Mouse (Mus musculus): ENCODE measurements around the gene Ptges2. TPM values are rescaled to one million over a fixed set of nuclear protein-coding genes. Genes with fewer than 3 reads are reported as not detected.

Gene Ptges2
- polyA plus RNA-seq, 1 experiment = 39.1 TPM

GRCm38 (mm10) chr2:32429215-32429891, 33.7 kb downstream of the Ptges2 start:
- TF ChIP-seq FOSL1 (IDR thresholded peaks at IDR 0.05; ENCODE audit: insufficient read depth, low read length, poor library complexity, severe bottlenecking) = no peak
- no peak for TF ChIP-seq MAX (IDR thresholded peaks at IDR 0.05)
- TF ChIP-seq MYOD1 (IDR thresholded peaks at IDR 0.05; ENCODE audit: control insufficient read depth, insufficient read length, low read depth) = no peak
- TF ChIP-seq USF1 (IDR thresholded peaks at IDR 0.05; ENCODE audit: low read depth) = no peak
- no peak for TF ChIP-seq CTCF (IDR thresholded peaks at IDR 0.05; ENCODE audit: control insufficient read depth, insufficient read depth, insufficient read length)
- no peak for TF ChIP-seq CEBPB (IDR thresholded peaks at IDR 0.05; ENCODE audit: low read depth)
- no peak for TF ChIP-seq MYOG (IDR thresholded peaks at IDR 0.05; ENCODE audit: control insufficient read depth, extremely low read depth, insufficient read length)
- Histone ChIP-seq H3K36me3 (ENCODE audit: control insufficient read depth, insufficient read depth) (no peaks in the 10 kb centered on the region), H3ac (ENCODE audit: control insufficient read depth, insufficient read length, low read depth) (no peak overlapping the region), H3K79me3 (ENCODE audit: low read depth) (peaks cover 33% of the 10 kb centered on the region), H3K4me3 (ENCODE audit: insufficient read depth, poor library complexity, severe bottlenecking) (no peak overlapping the region), H3K79me2 (ENCODE audit: control insufficient read depth, insufficient read depth) (peaks cover 96% of the 10 kb centered on the region), H3K27me3 (ENCODE audit: control insufficient read depth, insufficient read depth, insufficient read length) (no peaks in the 10 kb centered on the region)

- Histone ChIP-seq H3K79me2 (ENCODE audit: control insufficient read depth, insufficient read depth) (peaks cover 96% of the 10 kb centered on the region), H3K79me3 (ENCODE audit: low read depth) (peaks cover 45% of the 10 kb centered on the region), H3K4me3 (ENCODE audit: insufficient read depth, poor library complexity, severe bottlenecking) (no peak overlapping the region), H3K36me3 (ENCODE audit: control insufficient read depth, insufficient read depth) (no peaks in the 10 kb centered on the region), H3K27me3 (ENCODE audit: control insufficient read depth, insufficient read depth, insufficient read length) (no peaks in the 10 kb centered on the region), H3ac (ENCODE audit: control insufficient read depth, insufficient read length, low read depth) (no peak overlapping the region)
- TF ChIP-seq MYOG (IDR thresholded peaks at IDR 0.05; ENCODE audit: control insufficient read depth, extremely low read depth, insufficient read length) = no peak
- TF ChIP-seq MAX (IDR thresholded peaks at IDR 0.05) = no peak
- no peak for TF ChIP-seq CEBPB (IDR thresholded peaks at IDR 0.05; ENCODE audit: low read depth)
- no peak for TF ChIP-seq MYOD1 (IDR thresholded peaks at IDR 0.05; ENCODE audit: control insufficient read depth, insufficient read length, low read depth)
- no peak for TF ChIP-seq CTCF (IDR thresholded peaks at IDR 0.05; ENCODE audit: control insufficient read depth, insufficient read depth, insufficient read length)
- TF ChIP-seq FOSL1 (IDR thresholded peaks at IDR 0.05; ENCODE audit: insufficient read depth, low read length, poor library complexity, severe bottlenecking) = no peak
- TF ChIP-seq USF1 (IDR thresholded peaks at IDR 0.05; ENCODE audit: low read depth) = no peak
Observed at GRCm38 (mm10) chr2:32430701-32431676, 35.3 kb downstream of the Ptges2 start.

GRCm38 (mm10) chr2:32436686-32437372, 41.1 kb downstream of the Ptges2 start:
- Histone ChIP-seq H3K79me3 (ENCODE audit: low read depth) (peaks cover 55% of the 10 kb centered on the region), H3ac (ENCODE audit: control insufficient read depth, insufficient read length, low read depth) (no peak overlapping the region), H3K36me3 (ENCODE audit: control insufficient read depth, insufficient read depth) (no peaks in the 10 kb centered on the region), H3K4me3 (ENCODE audit: insufficient read depth, poor library complexity, severe bottlenecking) (no peak overlapping the region), H3K27me3 (ENCODE audit: control insufficient read depth, insufficient read depth, insufficient read length) (no peaks in the 10 kb centered on the region), H3K79me2 (ENCODE audit: control insufficient read depth, insufficient read depth) (peaks cover 100% of the 10 kb centered on the region)
- TF ChIP-seq USF1 (IDR thresholded peaks at IDR 0.05; ENCODE audit: low read depth) = no peak
- no peak for TF ChIP-seq MYOG (IDR thresholded peaks at IDR 0.05; ENCODE audit: control insufficient read depth, extremely low read depth, insufficient read length)
- no peak for TF ChIP-seq FOSL1 (IDR thresholded peaks at IDR 0.05; ENCODE audit: insufficient read depth, low read length, poor library complexity, severe bottlenecking)
- TF ChIP-seq CEBPB (IDR thresholded peaks at IDR 0.05; ENCODE audit: low read depth) = peak; percentile 76

GRCm38 (mm10) chr2:32437612-32438166, 42.0 kb downstream of the Ptges2 start:
- Histone ChIP-seq H3ac (ENCODE audit: control insufficient read depth, insufficient read length, low read depth) (no peak overlapping the region), H3K36me3 (ENCODE audit: control insufficient read depth, insufficient read depth) (no peaks in the 10 kb centered on the region), H3K79me3 (ENCODE audit: low read depth) (peaks cover 54% of the 10 kb centered on the region), H3K4me3 (ENCODE audit: insufficient read depth, poor library complexity, severe bottlenecking) (no peak overlapping the region), H3K79me2 (ENCODE audit: control insufficient read depth, insufficient read depth) (peaks cover 100% of the 10 kb centered on the region), H3K27me3 (ENCODE audit: control insufficient read depth, insufficient read depth, insufficient read length) (no peaks in the 10 kb centered on the region)
- TF ChIP-seq MAX (IDR thresholded peaks at IDR 0.05) (no peak), USF1 (IDR thresholded peaks at IDR 0.05; ENCODE audit: low read depth) (no peak), CEBPB (IDR thresholded peaks at IDR 0.05; ENCODE audit: low read depth) (no peak), CTCF (IDR thresholded peaks at IDR 0.05; ENCODE audit: control insufficient read depth, insufficient read depth, insufficient read length) (no peak), FOSL1 (IDR thresholded peaks at IDR 0.05; ENCODE audit: insufficient read depth, low read length, poor library complexity, severe bottlenecking) (no peak), MYOD1 (IDR thresholded peaks at IDR 0.05; ENCODE audit: control insufficient read depth, insufficient read length, low read depth) (no peak), MYOG (IDR thresholded peaks at IDR 0.05; ENCODE audit: control insufficient read depth, extremely low read depth, insufficient read length) (no peak)

GRCm38 (mm10) chr2:32438733-32439132, 43.0 kb downstream of the Ptges2 start:
- Histone ChIP-seq H3K79me2 (ENCODE audit: control insufficient read depth, insufficient read depth) (peaks cover 100% of the 10 kb centered on the region), H3K36me3 (ENCODE audit: control insufficient read depth, insufficient read depth) (no peaks in the 10 kb centered on the region), H3K4me3 (ENCODE audit: insufficient read depth, poor library complexity, severe bottlenecking) (no peak overlapping the region), H3K27me3 (ENCODE audit: control insufficient read depth, insufficient read depth, insufficient read length) (no peaks in the 10 kb centered on the region), H3ac (ENCODE audit: control insufficient read depth, insufficient read length, low read depth) (no peak overlapping the region), H3K79me3 (ENCODE audit: low read depth) (peaks cover 55% of the 10 kb centered on the region)
- TF ChIP-seq USF1 (IDR thresholded peaks at IDR 0.05; ENCODE audit: low read depth) (no peak), MYOG (IDR thresholded peaks at IDR 0.05; ENCODE audit: control insufficient read depth, extremely low read depth, insufficient read length) (no peak), CTCF (IDR thresholded peaks at IDR 0.05; ENCODE audit: control insufficient read depth, insufficient read depth, insufficient read length) (no peak), MAX (IDR thresholded peaks at IDR 0.05) (no peak), MYOD1 (IDR thresholded peaks at IDR 0.05; ENCODE audit: control insufficient read depth, insufficient read length, low read depth) (no peak)
